Mouse (Mus musculus) intestine, embryonic 15.5 days (tissue): ENCODE data around the gene Ltbp1. TPM values are rescaled to one million over a fixed set of nuclear protein-coding genes. Genes with fewer than 3 reads are reported as not detected.

Experiments
- ATAC-seq: fragments of 200-750 bp; cut with Nextera tagmentation; 2 replicates; pipeline ENCODE4 v1.8.0; 2017; ENCODE audit warnings: moderate TSS enrichment, moderate library complexity
- H3K27ac ChIP-seq: fragments of 300-500 bp; sonication (generic); 2 replicates; pipeline ENCODE4 v1.5.1; 2015; ENCODE audit warnings: mild to moderate bottlenecking, inconsistent platforms
- H3K27me3 ChIP-seq: fragments of 300-500 bp; sonication (generic); replicated peaks from 2 replicates; pipeline ENCODE4 v1.6.1; 2015; ENCODE audit warnings: inconsistent platforms
- H3K36me3 ChIP-seq: fragments of 300-500 bp; sonication (generic); 2 replicates; pipeline ENCODE4 v1.6.1; 2015; ENCODE audit warnings: inconsistent platforms
- H3K4me1 ChIP-seq: fragments of 300-500 bp; sonication (generic); replicated peaks from 2 replicates; pipeline ENCODE4 v1.6.1; 2015; ENCODE audit warnings: inconsistent platforms
- H3K4me2 ChIP-seq: fragments of 300-500 bp; sonication (generic); replicated peaks from 2 replicates; pipeline ENCODE4 v1.6.1; 2015; ENCODE audit warnings: mild to moderate bottlenecking, inconsistent platforms
- H3K4me3 ChIP-seq: fragments of 300-500 bp; sonication (generic); replicated peaks from 2 replicates; pipeline ENCODE4 v1.5.1; 2015; ENCODE audit warnings: inconsistent platforms
- H3K9ac ChIP-seq: fragments of 300-500 bp; sonication (generic); 2 replicates; pipeline ENCODE4 v1.6.1; 2015; ENCODE audit warnings: inconsistent platforms
- H3K9me3 ChIP-seq: fragments of 300-500 bp; sonication (generic); 2 replicates; pipeline ENCODE4 v1.6.1; 2016; ENCODE audit warnings: inconsistent platforms
- WGBS: fragments of 180-500 bp; shearing (Covaris S2); methylation state at CpG from one replicate; pipeline ENCODE4 v1.1.7; 2015; 5-methylcytosine and 5-hydroxymethylcytosine counted together
- polyA plus RNA-seq: library from polyadenylated mRNA; unstranded; fragments of >200 nt; fragmentation: Nextera tagmentation; extraction: Ambion mirVana; gene quantifications from 2 replicates; pipeline ENCODE4 v1.2.1, GENCODE M21; 2015

Ltbp1 gene
- polyA plus RNA-seq, 1 experiment from 2014 or later = 18.8 TPM

GRCm38 (mm10) chr17:75204065-75204464 lies 198.7 kb downstream of the Ltbp1 start:
- 86% methylated on average over 1 of the region's 1 CpGs for WGBS
- no peaks in the 10 kb centered on the region for H3K36me3 ChIP-seq
- H3K4me2 ChIP-seq = no peak overlapping the region
- no peak overlapping the region for H3K4me3 ChIP-seq
- no peaks in the 10 kb centered on the region for H3K9me3 ChIP-seq
- H3K9ac ChIP-seq = no peak overlapping the region
- H3K4me1 ChIP-seq = no peaks in the 10 kb centered on the region
- no peak for ATAC-seq
- H3K27ac ChIP-seq = no peak overlapping the region
- H3K27me3 ChIP-seq = no peaks in the 10 kb centered on the region

- ATAC-seq = no peak
- Histone ChIP-seq H3K4me1 (no peaks in the 10 kb centered on the region), H3K27me3 (no peaks in the 10 kb centered on the region), H3K9ac (no peak overlapping the region), H3K27ac (no peak overlapping the region), H3K36me3 (no peaks in the 10 kb centered on the region), H3K9me3 (no peaks in the 10 kb centered on the region), H3K4me2 (no peak overlapping the region), H3K4me3 (no peak overlapping the region)
- WGBS = 56% methylated on average over 3 of the region's 3 CpGs
These were observed 200.9 kb downstream of the Ltbp1 start for GRCm38 (mm10) chr17:75206281-75206680.

- 36% methylated on average over 7 of the region's 7 CpGs for WGBS
- no peak; the same call in 1 of the 2 replicates for ATAC-seq
- H3K9ac ChIP-seq = no peak overlapping the region
These were observed 202.9 kb downstream of the Ltbp1 start for GRCm38 (mm10) chr17:75208164-75208698.

GRCm38 (mm10) chr17:75210526-75210925 lies 205.2 kb downstream of the Ltbp1 start:
- Histone ChIP-seq H3K36me3 (no peaks in the 10 kb centered on the region), H3K27me3 (no peaks in the 10 kb centered on the region), H3K4me3 (no peak overlapping the region), H3K4me2 (no peak overlapping the region), H3K27ac (no peak overlapping the region), H3K9me3 (no peaks in the 10 kb centered on the region), H3K4me1 (no peaks in the 10 kb centered on the region), H3K9ac (no peak overlapping the region)
- ATAC-seq = no peak
- 89% methylated on average over 4 of the region's 4 CpGs for WGBS

More at GRCm38 (mm10) chr17:75208164-75208698, 202.9 kb downstream of the Ltbp1 start:
- Histone ChIP-seq H3K36me3 (no peaks in the 10 kb centered on the region), H3K27ac (no peak overlapping the region), H3K4me3 (no peak overlapping the region), H3K4me2 (no peak overlapping the region), H3K9me3 (no peaks in the 10 kb centered on the region), H3K4me1 (no peaks in the 10 kb centered on the region), H3K27me3 (no peaks in the 10 kb centered on the region)

- Histone ChIP-seq H3K27ac (no peak overlapping the region), H3K9me3 (no peaks in the 10 kb centered on the region), H3K27me3 (no peaks in the 10 kb centered on the region), H3K4me2 (no peak overlapping the region), H3K4me3 (no peak overlapping the region), H3K36me3 (no peaks in the 10 kb centered on the region), H3K9ac (no peak overlapping the region), H3K4me1 (0 out of 2 replicates have a peak, but pooled peaks cover 2% of the 10 kb centered on the region)
- WGBS = 92% methylated on average over 2 of the region's 2 CpGs
- no peak for ATAC-seq
These were observed 211.0 kb downstream of the Ltbp1 start for GRCm38 (mm10) chr17:75216362-75216761.

- peak; percentile 76 for ATAC-seq
- no peak overlapping the region for H3K4me3 ChIP-seq
- no peaks in the 10 kb centered on the region for H3K27me3 ChIP-seq
- no peaks in the 10 kb centered on the region for H3K36me3 ChIP-seq
- H3K4me2 ChIP-seq = no peak overlapping the region
- no peaks in the 10 kb centered on the region for H3K9me3 ChIP-seq
- no peak overlapping the region for H3K9ac ChIP-seq
- 0 out of 2 replicates have a peak, but pooled peaks cover 2% of the 10 kb centered on the region for H3K4me1 ChIP-seq
- no peak overlapping the region for H3K27ac ChIP-seq
- WGBS = 69% methylated on average over 6 of the region's 6 CpGs
These were observed 213.3 kb downstream of the Ltbp1 start for GRCm38 (mm10) chr17:75218700-75219099.

GRCm38 (mm10) chr17:75228321-75228720 lies 223.0 kb downstream of the Ltbp1 start:
- no peaks in the 10 kb centered on the region for H3K36me3 ChIP-seq
- no peaks in the 10 kb centered on the region for H3K27me3 ChIP-seq
- no peaks in the 10 kb centered on the region for H3K4me1 ChIP-seq
- 72% methylated on average over 3 of the region's 3 CpGs for WGBS
- H3K9me3 ChIP-seq = no peaks in the 10 kb centered on the region
- H3K4me3 ChIP-seq = no peak overlapping the region
- no peak overlapping the region for H3K9ac ChIP-seq
- no peak for ATAC-seq
- H3K27ac ChIP-seq = no peak overlapping the region
- H3K4me2 ChIP-seq = no peak overlapping the region

GRCm38 (mm10) chr17:75233206-75233605 lies 227.8 kb downstream of the Ltbp1 start:
- Histone ChIP-seq H3K4me1 (no peaks in the 10 kb centered on the region), H3K9me3 (no peaks in the 10 kb centered on the region), H3K36me3 (no peaks in the 10 kb centered on the region), H3K4me2 (no peak overlapping the region), H3K27me3 (no peaks in the 10 kb centered on the region), H3K4me3 (no peak overlapping the region), H3K9ac (no peak overlapping the region), H3K27ac (no peak overlapping the region)
- 41% methylated on average over 2 of the region's 2 CpGs for WGBS
- no peak for ATAC-seq

- H3K4me2 ChIP-seq = no peak overlapping the region
- ATAC-seq = no peak
- WGBS = 78% methylated on average over 4 of the region's 4 CpGs
- H3K36me3 ChIP-seq = no peaks in the 10 kb centered on the region
- H3K27ac ChIP-seq = no peak overlapping the region
- no peaks in the 10 kb centered on the region for H3K27me3 ChIP-seq
- H3K9ac ChIP-seq = no peak overlapping the region
- no peak overlapping the region for H3K4me3 ChIP-seq
- H3K4me1 ChIP-seq = no peaks in the 10 kb centered on the region
- no peaks in the 10 kb centered on the region for H3K9me3 ChIP-seq
These were observed 228.6 kb downstream of the Ltbp1 start for GRCm38 (mm10) chr17:75233923-75234322.

GRCm38 (mm10) chr17:75235781-75236180 lies 230.4 kb downstream of the Ltbp1 start:
- no peak for ATAC-seq
- no peaks in the 10 kb centered on the region for H3K36me3 ChIP-seq
- no peaks in the 10 kb centered on the region for H3K27me3 ChIP-seq
- no peak overlapping the region for H3K27ac ChIP-seq
- H3K9me3 ChIP-seq = no peaks in the 10 kb centered on the region
- H3K4me1 ChIP-seq = no peaks in the 10 kb centered on the region
- H3K9ac ChIP-seq = no peak overlapping the region
- H3K4me2 ChIP-seq = no peak overlapping the region
- no peak overlapping the region for H3K4me3 ChIP-seq
- 59% methylated on average over 3 of the region's 3 CpGs for WGBS

GRCm38 (mm10) chr17:75236543-75236942 lies 231.2 kb downstream of the Ltbp1 start:
- H3K9ac ChIP-seq = no peak overlapping the region
- H3K9me3 ChIP-seq = no peaks in the 10 kb centered on the region
- H3K4me3 ChIP-seq = no peak overlapping the region
- no peak overlapping the region for H3K4me2 ChIP-seq
- no peak overlapping the region for H3K27ac ChIP-seq
- WGBS = 83% methylated on average over 2 of the region's 2 CpGs
- ATAC-seq = no peak
- no peaks in the 10 kb centered on the region for H3K36me3 ChIP-seq
- H3K27me3 ChIP-seq = no peaks in the 10 kb centered on the region
- no peaks in the 10 kb centered on the region for H3K4me1 ChIP-seq

- ATAC-seq = no peak
- H3K4me2 ChIP-seq = no peak overlapping the region
- 90% methylated on average over 3 of the region's 3 CpGs for WGBS
These were observed 232.1 kb downstream of the Ltbp1 start for GRCm38 (mm10) chr17:75237456-75237855.

GRCm38 (mm10) chr17:75238655-75239054 lies 233.3 kb downstream of the Ltbp1 start:
- ATAC-seq = no peak
- 95% methylated on average over 2 of the region's 2 CpGs for WGBS
- Histone ChIP-seq H3K9me3 (no peaks in the 10 kb centered on the region), H3K9ac (no peak overlapping the region), H3K27ac (no peak overlapping the region), H3K4me1 (no peaks in the 10 kb centered on the region), H3K36me3 (no peaks in the 10 kb centered on the region), H3K4me2 (no peak overlapping the region), H3K4me3 (no peak overlapping the region), H3K27me3 (no peaks in the 10 kb centered on the region)

More at GRCm38 (mm10) chr17:75237456-75237855, 232.1 kb downstream of the Ltbp1 start:
- Histone ChIP-seq H3K9ac (no peak overlapping the region), H3K27me3 (no peaks in the 10 kb centered on the region), H3K9me3 (no peaks in the 10 kb centered on the region), H3K4me3 (no peak overlapping the region), H3K36me3 (no peaks in the 10 kb centered on the region), H3K27ac (no peak overlapping the region), H3K4me1 (no peaks in the 10 kb centered on the region)
